Mouse (Mus musculus) small intestine, adult 2 months (tissue): ENCODE results near the gene Atn1.

Source experiments
- CTCF ChIP-seq: fragments of 200-500 bp; IDR thresholded peaks from 2 replicates; pipeline ENCODE4 v1.5.1; 2012; ENCODE audit warnings: low read depth, mild to moderate bottlenecking, control low read depth, inconsistent platforms, low read length, moderate library complexity, mixed read lengths; ENCODE audit not compliant: insufficient replicate concordance, insufficient read length; ENCODE audit errors: extremely low read depth
- POLR2A ChIP-seq: fragments of 200-500 bp; IDR thresholded peaks from 2 replicates; pipeline ENCODE4 v1.6.1; 2012; ENCODE audit warnings: low read depth, mild to moderate bottlenecking, control low read depth, inconsistent platforms, low read length, moderate library complexity

GRCm38 (mm10) chr6:124698751-124699150 lies 57.6 kb downstream of the Atn1 start:
- TF ChIP-seq CTCF (no peak), POLR2A (no peak)
